Mouse (Mus musculus): ENCODE measurements around the gene Elmod2.

Gene Elmod2

GRCm38 (mm10) chr8:83272464-83272863, 59.8 kb downstream of the Elmod2 start:
- no peak for DNase-seq

GRCm38 (mm10) chr8:83271172-83271571, 61.1 kb downstream of the Elmod2 start:
- no peak for DNase-seq
